Mouse (Mus musculus) right cerebral cortex, postnatal 36 days (tissue): Measurements from ENCODE around the gene Rnase10.
A peak's percentile ranks its signal among the peaks of the same experiment; 100 is the strongest.
"Not testable (repeated sequence)": the region's sequence is repeated elsewhere in the genome, so short reads cannot be mapped to it uniquely, and the experiment has no call there.

Experiments used
- DNase-seq, 2 experiments: peaks; one replicate each; pipeline ENCODE4 v3.0.0; 2022; ENCODE audit warnings: low spot score in 2 of 2, mixed read lengths in 1 of 2

Rnase10 gene

GRCm38 (mm10) chr14:51009572-51009971 lies 2.0 kb downstream of the Rnase10 start:
- no peak for DNase-seq

- DNase-seq = not testable (repeated sequence)
Observed at GRCm38 (mm10) chr14:51014724-51015123, 7.2 kb downstream of the Rnase10 start.

- DNase-seq = no peak
Observed at GRCm38 (mm10) chr14:51015780-51016179, 8.2 kb downstream of the Rnase10 start.

- no peak for DNase-seq
Observed at GRCm38 (mm10) chr14:51017256-51017655, 9.7 kb downstream of the Rnase10 start.

GRCm38 (mm10) chr14:51023457-51023856 lies 15.9 kb downstream of the Rnase10 start:
- DNase-seq = no peak

GRCm38 (mm10) chr14:51024820-51025219 lies 17.3 kb downstream of the Rnase10 start:
- no peak for DNase-seq

GRCm38 (mm10) chr14:51026391-51027133 lies 19.0 kb downstream of the Rnase10 start:
- DNase-seq = peak; percentile 42 to 43

GRCm38 (mm10) chr14:51027387-51028155 lies 20.0 kb downstream of the Rnase10 start:
- DNase-seq = no peak

- DNase-seq = no peak
Observed at GRCm38 (mm10) chr14:51035206-51035605, 27.7 kb downstream of the Rnase10 start.

- DNase-seq = no peak
Observed at GRCm38 (mm10) chr14:51036214-51036613, 28.7 kb downstream of the Rnase10 start.

- DNase-seq = no peak
Observed at GRCm38 (mm10) chr14:51041769-51042168, 34.2 kb downstream of the Rnase10 start, which contains the start of gene Rnase9. Rnase9 (minus strand) TSS chr14:51041869.

GRCm38 (mm10) chr14:51047846-51048245 lies 40.3 kb downstream of the Rnase10 start:
- no peak for DNase-seq

GRCm38 (mm10) chr14:51050063-51050462 lies 42.5 kb downstream of the Rnase10 start, which contains the start of gene Rnase11:
Rnase11 (minus strand) TSS chr14:51050163.
- no peak for DNase-seq

- DNase-seq = no peak
Observed at GRCm38 (mm10) chr14:51051941-51052340, 44.4 kb downstream of the Rnase10 start.

- no peak for DNase-seq
Observed at GRCm38 (mm10) chr14:51053176-51053575, 45.6 kb downstream of the Rnase10 start.

GRCm38 (mm10) chr14:51054243-51055237 lies 47.0 kb downstream of the Rnase10 start:
- DNase-seq = no peak

GRCm38 (mm10) chr14:51057401-51057831 lies 49.9 kb downstream of the Rnase10 start, which contains the start of gene Rnase12:
Rnase12 (minus strand) TSS chr14:51057661.
- DNase-seq = no peak
